Mouse (Mus musculus): ENCODE data around the gene Rrp12. TPM values are rescaled to one million over a fixed set of nuclear protein-coding genes. Genes with fewer than 3 reads are reported as not detected.

The Rrp12 gene
- total and polyA plus RNA-seq, 2 experiments from 2014 or later, result 4.5 to 7.7 TPM

GRCm38 (mm10) chr19:41910396-41910795 is 14.4 kb upstream of the Rrp12 start:
- H3K36me3 ChIP-seq (replicated peaks; ENCODE audit: control insufficient read depth, insufficient read depth, low read length), result peaks cover 5% of the 10 kb centered on the region; the same call in 1 of the 2 replicates
- no peak overlapping the region for H3K4me3 ChIP-seq (ENCODE audit: low read depth, low read length)
- H3K27me3 ChIP-seq (ENCODE audit: control insufficient read depth, insufficient read depth, low read length), result no peaks in the 10 kb centered on the region
- H3K4me2 ChIP-seq (ENCODE audit: low read depth, low read length), result no peak overlapping the region
- H3K9me3 ChIP-seq (replicated peaks; ENCODE audit: control insufficient read depth, low read length), result no peaks in the 10 kb centered on the region
- TF ChIP-seq EP300 (IDR thresholded peaks at IDR 0.05; ENCODE audit: low read depth), result no peak
- TF ChIP-seq CTCF (IDR thresholded peaks at IDR 0.05; ENCODE audit: low read depth), result no peak
- ATAC-seq (ENCODE audit: insufficient read depth, low read depth), result no peak
- H3K9ac ChIP-seq (replicated peaks; ENCODE audit: low read depth, low read length), result no peak overlapping the region
- 85% methylated on average over 2 of the region's 2 CpGs for WGBS
- peaks cover 32% of the 10 kb centered on the region for H3K4me1 ChIP-seq (ENCODE audit: control insufficient read depth, insufficient read depth)
- no peak overlapping the region for H3K27ac ChIP-seq (ENCODE audit: low read depth)
- DNase-seq (ENCODE audit: low spot score), result no peak

- WGBS, result 74% methylated on average over 3 of the region's 3 CpGs
- TF ChIP-seq EP300 (IDR thresholded peaks at IDR 0.05; ENCODE audit: low read depth) (no peak), CTCF (IDR thresholded peaks at IDR 0.05; ENCODE audit: low read depth) (no peak)
- DNase-seq (ENCODE audit: low spot score) (no peak), ATAC-seq (ENCODE audit: insufficient read depth, low read depth) (no peak)
- H3K4me2 ChIP-seq (ENCODE audit: low read depth, low read length), result no peak overlapping the region
- H3K4me3 ChIP-seq (ENCODE audit: low read depth, low read length), result no peak overlapping the region
- no peaks in the 10 kb centered on the region for H3K9me3 ChIP-seq (replicated peaks; ENCODE audit: control insufficient read depth, low read length)
- H3K4me1 ChIP-seq (ENCODE audit: control insufficient read depth, insufficient read depth), result peaks cover 18% of the 10 kb centered on the region
- H3K36me3 ChIP-seq (replicated peaks; ENCODE audit: control insufficient read depth, insufficient read depth, low read length), result no peaks in the 10 kb centered on the region
- H3K9ac ChIP-seq (replicated peaks; ENCODE audit: low read depth, low read length), result no peak overlapping the region
- H3K27me3 ChIP-seq (ENCODE audit: control insufficient read depth, insufficient read depth, low read length), result no peaks in the 10 kb centered on the region
- no peak overlapping the region for H3K27ac ChIP-seq (ENCODE audit: low read depth)
These were observed 12.8 kb upstream of the Rrp12 start for GRCm38 (mm10) chr19:41908736-41909135.

DNA sequence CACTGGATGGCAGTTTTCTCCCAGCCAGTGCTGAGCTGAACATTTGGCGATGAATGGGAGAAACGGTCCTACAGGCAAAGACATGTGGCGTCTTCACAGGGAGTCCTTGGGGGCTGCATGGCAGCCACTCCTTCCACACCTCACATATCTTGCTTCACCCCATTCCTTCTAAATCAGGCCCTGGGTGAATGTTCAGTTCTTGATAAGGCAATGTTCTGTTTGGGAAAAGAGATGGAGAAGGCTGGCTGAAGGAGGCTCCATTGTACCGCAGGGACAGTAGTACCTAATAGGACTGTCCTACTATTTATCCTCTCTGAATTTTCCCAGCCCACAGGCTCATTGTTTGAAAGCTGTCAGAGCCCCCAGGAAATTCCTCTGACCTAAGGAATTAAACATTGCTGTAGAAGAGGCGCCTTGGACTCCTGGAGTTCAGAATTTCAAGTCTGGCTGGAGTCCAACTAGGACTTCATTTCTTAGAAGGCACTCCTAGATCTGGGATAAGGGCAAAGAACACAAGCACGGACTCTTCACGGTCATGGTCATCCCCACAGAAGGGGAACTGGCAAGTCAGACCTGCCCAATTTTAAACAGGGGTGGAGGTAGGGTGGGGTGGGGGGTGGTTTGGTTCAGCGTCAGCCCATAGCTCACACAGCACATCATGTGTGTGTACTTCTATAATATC is 11.2 kb upstream of the Rrp12 start:
- Histone ChIP-seq H3K36me3 (replicated peaks; ENCODE audit: control insufficient read depth, insufficient read depth, low read length) (no peaks in the 10 kb centered on the region), H3K4me2 (ENCODE audit: low read depth, low read length) (no peak overlapping the region), H3K4me1 (ENCODE audit: control insufficient read depth, insufficient read depth) (peaks cover 11% of the 10 kb centered on the region), H3K9me3 (replicated peaks; ENCODE audit: control insufficient read depth, low read length) (no peaks in the 10 kb centered on the region), H3K9ac (replicated peaks; ENCODE audit: low read depth, low read length) (no peak overlapping the region), H3K27me3 (ENCODE audit: control insufficient read depth, insufficient read depth, low read length) (no peaks in the 10 kb centered on the region), H3K4me3 (ENCODE audit: low read depth, low read length) (no peak overlapping the region), H3K27ac (ENCODE audit: low read depth) (no peak overlapping the region)
- ATAC-seq (ENCODE audit: insufficient read depth, low read depth), result no peak
- TF ChIP-seq EP300 (IDR thresholded peaks at IDR 0.05; ENCODE audit: low read depth), result no peak
- no peak for TF ChIP-seq CTCF (IDR thresholded peaks at IDR 0.05; ENCODE audit: low read depth)
- no peak for DNase-seq (ENCODE audit: low spot score)
- WGBS, result 33% methylated on average over 8 of the region's 8 CpGs

- Histone ChIP-seq H3K27ac (ENCODE audit: low read depth) (no peak overlapping the region), H3K9me3 (replicated peaks; ENCODE audit: control insufficient read depth, low read length) (no peaks in the 10 kb centered on the region), H3K27me3 (ENCODE audit: control insufficient read depth, insufficient read depth, low read length) (no peaks in the 10 kb centered on the region), H3K4me2 (ENCODE audit: low read depth, low read length) (no peak overlapping the region), H3K4me1 (ENCODE audit: control insufficient read depth, insufficient read depth) (peaks cover 11% of the 10 kb centered on the region), H3K36me3 (replicated peaks; ENCODE audit: control insufficient read depth, insufficient read depth, low read length) (no peaks in the 10 kb centered on the region), H3K4me3 (ENCODE audit: low read depth, low read length) (no peak overlapping the region), H3K9ac (replicated peaks; ENCODE audit: low read depth, low read length) (no peak overlapping the region)
- WGBS, result 22% methylated on average over 6 of the region's 6 CpGs
- no peak for TF ChIP-seq CTCF (IDR thresholded peaks at IDR 0.05; ENCODE audit: low read depth)
- no peak for TF ChIP-seq EP300 (IDR thresholded peaks at IDR 0.05; ENCODE audit: low read depth)
- ATAC-seq (ENCODE audit: insufficient read depth, low read depth) (no peak), DNase-seq (ENCODE audit: low spot score) (no peak)
These were observed 10.5 kb upstream of the Rrp12 start for GRCm38 (mm10) chr19:41906311-41907078.

GRCm38 (mm10) chr19:41905246-41905645 is 9.3 kb upstream of the Rrp12 start:
- H3K4me3 ChIP-seq (ENCODE audit: low read depth, low read length), result no peak overlapping the region
- WGBS, result 92% methylated on average over 2 of the region's 2 CpGs
- H3K9me3 ChIP-seq (replicated peaks; ENCODE audit: control insufficient read depth, low read length), result no peaks in the 10 kb centered on the region
- ATAC-seq (ENCODE audit: insufficient read depth, low read depth) (no peak), DNase-seq (ENCODE audit: low spot score) (no peak)
- H3K27me3 ChIP-seq (ENCODE audit: control insufficient read depth, insufficient read depth, low read length), result no peaks in the 10 kb centered on the region
- no peak for TF ChIP-seq EP300 (IDR thresholded peaks at IDR 0.05; ENCODE audit: low read depth)
- H3K4me2 ChIP-seq (ENCODE audit: low read depth, low read length), result no peak overlapping the region
- peaks cover 11% of the 10 kb centered on the region for H3K4me1 ChIP-seq (ENCODE audit: control insufficient read depth, insufficient read depth)
- no peak overlapping the region for H3K9ac ChIP-seq (replicated peaks; ENCODE audit: low read depth, low read length)
- H3K27ac ChIP-seq (ENCODE audit: low read depth), result no peak overlapping the region
- no peaks in the 10 kb centered on the region for H3K36me3 ChIP-seq (replicated peaks; ENCODE audit: control insufficient read depth, insufficient read depth, low read length)
